Mouse (Mus musculus) left cerebral cortex, postnatal 36 days (tissue): ENCODE data around the gene Wwox. TPM values are rescaled to one million over a fixed set of nuclear protein-coding genes. Genes with fewer than 3 reads are reported as not detected.

Experiments used
- DNase-seq, 2 experiments: peaks; one replicate each; pipeline ENCODE4 v3.0.0; 2021 to 2022; ENCODE audit warnings: low spot score in 2 of 2, mixed read lengths in 1 of 2
- intact Hi-C: fragments of 180-260 bp; cut with DNase I; formaldehyde crosslinking; loops from one replicate; pipeline ENCODE4 v1.15.1; 2025
- total RNA-seq, 2 experiments: library from RNA; stranded (reverse); gene quantifications; 2 replicates each; pipeline ENCODE4 v1.2.3; 2021

The Wwox gene
- total RNA-seq, 2 experiments from 2014 or later: 13.3 to 16.5 TPM

- intact Hi-C loops: no loop called here
- DNase-seq: no peak
Observed at GRCm38 (mm10) chr8:115276281-115276680, 836.8 kb downstream of the Wwox start.

- DNase-seq: no peak
- intact Hi-C loops: no loop called here
Observed at GRCm38 (mm10) chr8:115278291-115278690, 838.8 kb downstream of the Wwox start.

- DNase-seq: no peak
- intact Hi-C loops: no loop called here
Observed at GRCm38 (mm10) chr8:115290224-115290623, 850.8 kb downstream of the Wwox start.

- no peak for DNase-seq
- intact Hi-C loops: no loop called here
Observed at GRCm38 (mm10) chr8:115296760-115297159, 857.3 kb downstream of the Wwox start.

GRCm38 (mm10) chr8:115302484-115302883, 863.0 kb downstream of the Wwox start:
- intact Hi-C loops: no loop called here
- no peak for DNase-seq

- intact Hi-C loops: no loop called here
- no peak for DNase-seq
Observed at GRCm38 (mm10) chr8:115307412-115307811, 868.0 kb downstream of the Wwox start.

- DNase-seq: no peak
- intact Hi-C loops: no loop called here
Observed at GRCm38 (mm10) chr8:115311003-115311402, 871.5 kb downstream of the Wwox start.

- intact Hi-C loops: no loop called here
- DNase-seq: no peak
Observed at GRCm38 (mm10) chr8:115312371-115312770, 872.9 kb downstream of the Wwox start.

- intact Hi-C loops: no loop called here
- DNase-seq: no peak
Observed at GRCm38 (mm10) chr8:115322501-115322900, 883.0 kb downstream of the Wwox start.

- intact Hi-C loops: loop anchor here (5.0 kb wide), 1 partner anchor 173 kb away; no protein-coding TSS in a partner anchor
Observed at GRCm38 (mm10) chr8:115330671-115331070, 891.2 kb downstream of the Wwox start.

GRCm38 (mm10) chr8:115333972-115334371, 894.5 kb downstream of the Wwox start:
- DNase-seq: peak; percentile 14 to 15
- intact Hi-C loops: loop anchor here (5.0 kb wide), 1 partner anchor 177 kb away; no protein-coding TSS in a partner anchor

More at GRCm38 (mm10) chr8:115330671-115331070, 891.2 kb downstream of the Wwox start:
- no peak for DNase-seq

- intact Hi-C loops: no loop called here
- DNase-seq: peak; percentile 19 to 23
Observed at GRCm38 (mm10) chr8:115336361-115336760, 896.9 kb downstream of the Wwox start.

GRCm38 (mm10) chr8:115348704-115349103, 909.2 kb downstream of the Wwox start:
- intact Hi-C loops: no loop called here
- no peak for DNase-seq

GRCm38 (mm10) chr8:115350707-115351106, 911.3 kb downstream of the Wwox start:
- intact Hi-C loops: no loop called here
- no peak for DNase-seq

- no peak for DNase-seq
- intact Hi-C loops: no loop called here
Observed at GRCm38 (mm10) chr8:115357663-115358335, 918.3 kb downstream of the Wwox start.

GRCm38 (mm10) chr8:115358481-115358880, 919.0 kb downstream of the Wwox start:
- DNase-seq: no peak
- intact Hi-C loops: no loop called here

GRCm38 (mm10) chr8:115359701-115360100, 920.2 kb downstream of the Wwox start:
- intact Hi-C loops: no loop called here
- DNase-seq: no peak

- intact Hi-C loops: no loop called here
- no peak for DNase-seq
Observed at GRCm38 (mm10) chr8:115362518-115362917, 923.1 kb downstream of the Wwox start.

GRCm38 (mm10) chr8:115374957-115375356, 935.5 kb downstream of the Wwox start:
- intact Hi-C loops: no loop called here
- DNase-seq: no peak

GRCm38 (mm10) chr8:115375361-115376047, 936.0 kb downstream of the Wwox start:
- DNase-seq: no peak
- intact Hi-C loops: no loop called here

- no peak for DNase-seq
- intact Hi-C loops: no loop called here
Observed at GRCm38 (mm10) chr8:115377321-115377720, 937.9 kb downstream of the Wwox start.
